Mouse (Mus musculus) fibroblast of lung, adult 2 months (primary cell): ENCODE data around the gene Csnk2b.

ENCODE experiments used
- DNase-seq: peaks from one replicate; pipeline ENCODE4 v3.0.0-alpha.2; 2011; ENCODE audit warnings: low read depth

Gene Csnk2b

DNA sequence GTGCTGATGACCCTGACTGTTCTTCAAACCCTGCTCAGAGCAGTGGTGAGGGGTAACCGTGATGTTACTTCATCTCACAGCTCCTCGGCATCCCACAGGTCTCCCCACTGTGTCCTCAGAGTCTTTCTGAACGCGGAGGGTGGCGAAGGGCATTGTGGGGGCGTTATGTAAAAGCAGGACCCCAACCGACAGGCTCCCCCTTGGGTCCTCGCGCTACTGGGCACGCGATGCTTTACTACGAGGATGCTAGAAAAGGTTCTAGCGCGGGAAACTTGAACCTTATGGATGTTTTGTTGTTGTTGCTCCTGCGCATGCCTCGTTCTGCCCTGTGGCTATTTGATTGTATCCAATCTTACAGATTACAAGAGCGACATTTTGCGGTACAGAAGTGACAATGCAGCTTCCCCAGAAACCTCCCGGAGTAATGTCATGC lies at the start of gene Csnk2b:
Gene Csnk2b, minus strand, starts transcription at position 183 of the 433 bp plus-strand sequence.
- peak; percentile 20 for DNase-seq

- no peak for DNase-seq
Measured at GRCm38 (mm10) chr17:35168541-35169207, 46.8 kb upstream of the Csnk2b start.

- DNase-seq: no peak
Measured at GRCm38 (mm10) chr17:35167794-35168193, 45.9 kb upstream of the Csnk2b start.

GRCm38 (mm10) chr17:35166352-35167035 lies 44.6 kb upstream of the Csnk2b start:
- no peak for DNase-seq

DNA sequence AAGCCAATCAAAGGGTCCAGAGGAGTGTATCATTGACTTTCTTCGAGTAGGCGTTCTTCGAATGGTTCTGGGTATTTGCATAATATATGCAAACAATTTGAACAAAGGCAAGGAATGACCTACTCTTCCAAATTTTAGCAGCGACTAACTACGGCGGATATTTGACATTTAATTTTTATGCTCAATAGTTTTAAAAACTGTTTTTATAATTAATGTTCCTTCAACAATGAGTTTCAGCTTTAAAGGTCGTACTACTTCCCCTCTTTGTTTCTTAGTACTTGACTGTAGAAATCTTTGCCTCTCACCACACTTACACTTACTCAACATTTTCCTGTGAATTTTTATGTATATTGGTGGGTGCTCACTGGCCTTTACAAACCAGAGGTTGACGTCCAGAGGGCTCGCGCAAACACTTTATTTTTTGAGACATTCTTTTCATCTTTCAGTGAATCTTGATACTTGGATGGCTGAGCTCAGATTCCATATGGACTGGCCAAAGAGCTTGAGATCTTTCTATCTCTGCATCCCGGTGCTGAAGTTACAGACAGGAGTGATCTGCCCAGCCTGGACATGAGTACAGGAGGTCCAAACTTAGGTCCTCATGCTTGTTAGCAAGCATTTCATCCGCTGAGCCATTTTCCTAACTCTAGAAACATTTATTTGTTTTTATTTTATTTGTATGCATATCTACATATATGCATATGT lies 43.8 kb upstream of the Csnk2b start:
- DNase-seq: no peak

DNA sequence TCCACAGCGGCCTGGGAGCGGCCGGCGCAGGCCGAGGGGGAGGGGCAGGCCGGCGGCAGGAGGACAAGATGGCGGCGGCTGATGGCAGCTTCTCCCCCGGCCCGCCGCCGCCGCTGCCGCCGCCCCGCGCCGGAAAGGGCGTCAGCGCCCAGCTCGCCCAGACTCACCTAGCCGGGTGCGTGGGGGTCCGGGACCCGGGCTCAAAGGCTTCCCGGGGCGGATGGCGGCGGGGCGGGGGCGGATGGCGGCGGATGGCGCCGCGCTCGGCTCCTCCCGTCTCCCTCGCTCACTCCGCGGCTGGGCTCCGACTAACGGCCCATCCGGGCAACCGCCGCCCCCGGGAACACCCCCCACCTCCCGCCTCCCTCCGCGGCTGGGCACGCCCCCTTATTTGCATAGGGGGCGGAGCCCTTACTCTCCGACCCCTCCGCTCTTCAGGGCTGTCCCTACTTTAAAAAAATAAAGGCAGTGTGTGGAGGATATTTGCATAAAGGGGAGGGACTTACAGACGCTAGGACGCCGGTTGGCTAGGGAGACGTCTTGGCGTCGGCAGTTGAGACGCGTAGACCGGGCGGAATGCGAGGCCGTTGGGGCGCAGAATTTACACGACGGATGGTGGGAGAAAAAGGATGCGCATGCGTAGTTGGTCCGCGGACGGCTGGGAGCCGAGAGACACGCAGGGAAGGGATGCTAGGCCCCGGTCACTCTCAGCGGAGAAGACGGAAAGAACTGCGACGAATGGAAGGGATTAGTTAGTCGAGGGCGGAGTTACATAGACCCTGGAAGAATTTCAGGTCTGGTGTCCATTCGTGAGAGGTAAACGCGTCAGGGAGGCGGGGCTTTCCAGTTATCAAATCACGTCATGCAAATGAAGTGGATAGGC lies 43.0 kb upstream of the Csnk2b start, which contains the start of gene Prrc2a:
Gene Prrc2a, minus strand, starts transcription at position 330 of the 883 bp plus-strand sequence.
- DNase-seq: peak; percentile 99

DNA sequence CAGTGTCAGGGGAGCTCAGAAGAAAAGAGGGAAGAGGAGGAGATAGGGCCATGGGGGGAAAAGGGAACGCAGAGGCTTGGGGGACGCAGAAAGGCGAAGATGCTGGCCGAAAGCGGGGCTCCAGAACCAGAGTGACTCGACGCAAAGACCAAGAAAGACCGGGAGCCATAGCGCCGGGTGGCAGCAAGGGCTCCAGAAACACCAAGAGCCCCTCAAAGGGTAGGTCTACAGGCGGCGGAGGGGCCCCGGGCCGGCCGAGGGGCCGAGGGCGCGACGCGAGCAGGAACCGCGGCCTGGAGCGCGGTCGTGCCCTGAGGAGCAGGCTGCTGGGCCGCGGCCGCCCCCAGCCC lies 42.3 kb upstream of the Csnk2b start:
- DNase-seq: no peak

DNA sequence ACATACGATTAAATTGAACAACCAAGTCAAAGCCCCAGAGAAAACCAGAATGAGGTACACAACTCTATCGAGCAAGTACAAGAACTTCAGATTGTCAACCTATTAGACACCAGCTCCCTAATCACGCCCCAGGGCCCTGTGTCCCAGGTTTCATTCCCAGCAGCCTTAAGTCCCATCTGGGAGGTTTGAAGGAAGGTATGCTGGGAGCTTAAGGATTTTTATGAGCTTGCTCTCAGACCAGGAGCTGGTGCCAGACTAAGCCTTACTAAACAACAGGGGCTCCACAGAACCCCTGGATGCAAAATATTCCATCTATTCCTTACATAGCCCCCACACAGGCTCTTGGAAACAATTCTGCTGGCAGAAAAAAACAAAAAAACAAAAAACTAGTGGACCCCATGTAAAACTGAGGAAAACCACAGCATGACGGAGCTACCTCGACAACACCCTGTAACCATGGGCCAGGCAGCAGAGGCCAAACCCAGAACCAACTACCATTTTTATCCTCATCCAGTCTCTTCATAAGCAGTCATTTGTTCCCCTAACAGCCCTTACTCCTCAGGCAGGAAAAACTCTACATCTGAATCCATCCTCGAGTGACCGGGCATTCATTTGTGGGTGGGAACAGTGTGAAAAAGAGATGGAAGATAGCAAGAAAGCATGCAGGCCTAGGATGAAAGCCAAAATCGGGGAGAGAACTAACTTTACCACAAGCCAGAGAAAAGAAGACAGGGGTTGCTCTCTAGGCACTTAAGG lies 41.7 kb upstream of the Csnk2b start:
- DNase-seq: no peak

DNA sequence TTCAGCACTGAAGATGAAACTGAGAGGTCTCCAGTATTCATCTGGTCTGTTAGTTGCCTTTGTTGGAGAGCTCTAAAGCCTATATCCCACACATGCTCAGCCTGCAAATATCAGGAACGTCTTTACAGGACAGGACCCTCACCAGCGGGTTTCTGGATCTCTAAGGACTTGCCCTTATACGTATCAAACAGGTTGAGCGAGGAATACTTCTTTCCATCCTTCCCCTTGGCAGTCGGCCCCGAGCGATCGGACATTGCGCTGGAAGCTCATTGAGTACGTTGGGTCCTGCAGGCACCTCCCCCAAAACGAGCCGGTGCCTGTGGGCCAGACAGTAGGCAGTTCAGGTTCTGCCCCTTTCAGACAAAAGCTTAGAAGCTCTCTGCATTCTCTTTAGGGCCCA lies 40.9 kb upstream of the Csnk2b start:
- DNase-seq: no peak

- no peak for DNase-seq
Measured at GRCm38 (mm10) chr17:35162121-35162520, 40.3 kb upstream of the Csnk2b start.

GRCm38 (mm10) chr17:35161421-35161820 lies 39.6 kb upstream of the Csnk2b start:
- no peak for DNase-seq

DNA sequence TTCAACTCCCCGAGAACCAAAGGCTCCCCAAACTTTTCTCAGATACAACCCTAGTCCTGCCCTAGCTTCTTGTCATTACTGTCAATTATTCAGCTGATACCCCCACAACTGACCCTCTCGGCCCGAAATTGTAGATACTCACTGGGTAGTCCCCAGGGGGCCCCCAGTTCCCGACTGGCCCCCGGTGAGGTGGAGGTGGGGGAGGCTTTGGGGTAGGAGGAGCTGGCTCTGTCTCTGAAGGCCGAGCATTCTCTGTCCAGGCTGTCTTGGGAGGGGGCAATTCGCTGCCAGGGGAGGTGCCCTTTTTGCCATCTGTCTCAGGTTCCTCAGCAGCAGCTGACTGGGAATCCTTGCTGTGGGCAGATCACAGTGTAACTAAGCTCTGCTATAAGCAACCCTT lies 37.8 kb upstream of the Csnk2b start:
- no peak for DNase-seq

- DNase-seq: no peak
Measured at GRCm38 (mm10) chr17:35158850-35159593, 37.2 kb upstream of the Csnk2b start.

DNA sequence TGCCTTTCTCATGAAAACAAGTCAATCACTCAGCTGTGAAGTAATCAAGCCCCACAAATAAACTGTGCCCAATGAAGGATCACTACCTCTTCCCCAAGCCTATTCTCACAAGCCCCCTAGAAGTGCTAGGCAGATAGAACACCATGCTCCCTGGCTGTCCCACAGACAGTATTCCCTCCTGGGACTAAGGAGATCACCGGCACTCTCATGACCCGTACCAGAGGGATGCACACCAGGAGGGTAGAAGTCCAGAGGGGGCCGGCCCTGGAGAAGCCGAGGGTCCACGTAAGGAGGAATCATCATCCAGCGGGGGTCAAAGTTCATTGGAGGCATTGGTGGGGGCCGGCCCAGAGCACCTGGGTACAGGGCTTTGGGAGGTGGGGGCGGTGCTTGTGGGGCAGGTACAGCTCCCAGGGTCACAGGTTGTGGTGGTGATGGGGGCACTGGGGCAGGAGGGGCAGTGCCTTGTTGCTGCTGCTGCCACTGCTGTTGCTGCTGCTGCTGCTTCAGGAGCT lies 35.9 kb upstream of the Csnk2b start:
- DNase-seq: no peak

GRCm38 (mm10) chr17:35157254-35157653 lies 35.4 kb upstream of the Csnk2b start:
- DNase-seq: no peak

- no peak for DNase-seq
Measured at GRCm38 (mm10) chr17:35156461-35157200, 34.8 kb upstream of the Csnk2b start.

DNA sequence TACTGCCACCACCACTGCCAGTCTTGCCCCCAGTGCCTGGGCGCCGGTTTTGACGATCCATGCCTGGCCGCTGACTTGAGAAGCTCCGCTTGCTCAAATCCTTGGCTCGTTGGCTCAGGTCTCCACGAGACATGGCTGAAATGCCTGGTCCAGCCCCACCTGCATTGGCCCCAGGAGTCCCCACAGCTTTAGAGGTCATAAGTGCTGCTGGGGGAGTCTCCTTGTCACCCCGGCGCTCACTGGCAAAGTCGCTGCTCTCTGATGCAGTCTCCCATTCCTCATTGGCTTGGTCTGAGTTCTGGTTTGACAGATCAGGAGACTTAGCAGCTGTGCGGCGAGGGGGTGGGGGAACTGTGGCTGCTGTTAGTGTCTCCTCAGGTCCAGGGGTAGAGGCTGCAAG lies 33.6 kb upstream of the Csnk2b start:
- DNase-seq: no peak

- no peak for DNase-seq
Measured at GRCm38 (mm10) chr17:35154616-35155015, 32.8 kb upstream of the Csnk2b start.

GRCm38 (mm10) chr17:35153931-35154330 lies 32.1 kb upstream of the Csnk2b start:
- peak; percentile 50 for DNase-seq

- no peak for DNase-seq
Measured at GRCm38 (mm10) chr17:35153077-35153476, 31.2 kb upstream of the Csnk2b start.
